Mouse (Mus musculus): ENCODE measurements around the gene Olfr1352.
"Not testable (repeated sequence)": the region's sequence is repeated elsewhere in the genome, so short reads cannot be mapped to it uniquely, and the experiment has no call there.

Gene Olfr1352

DNA sequence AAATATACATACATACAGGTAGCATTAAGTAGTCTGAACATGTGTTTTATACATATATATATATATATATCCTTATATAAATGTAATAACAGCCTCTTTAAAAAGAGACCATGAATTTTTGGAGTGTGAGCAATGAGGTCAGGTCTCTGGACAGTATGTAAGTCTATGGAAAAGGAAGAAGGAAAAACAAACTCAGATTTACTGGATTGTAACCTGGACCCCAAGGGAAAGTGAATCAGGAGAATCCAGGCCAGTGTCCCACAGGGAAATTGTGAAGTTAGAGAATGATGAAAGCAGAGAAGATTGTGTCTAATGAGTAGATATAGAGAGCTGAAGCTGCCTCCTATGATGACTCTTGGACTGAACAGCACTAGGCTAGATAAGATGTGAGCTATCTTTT is at the start of gene Olfr1352:
TSS of gene Olfr1352 (plus strand) at position 301 of the 400 bp plus-strand sequence.
- no peak for DNase-seq (ENCODE audit: low spot score)

DNA sequence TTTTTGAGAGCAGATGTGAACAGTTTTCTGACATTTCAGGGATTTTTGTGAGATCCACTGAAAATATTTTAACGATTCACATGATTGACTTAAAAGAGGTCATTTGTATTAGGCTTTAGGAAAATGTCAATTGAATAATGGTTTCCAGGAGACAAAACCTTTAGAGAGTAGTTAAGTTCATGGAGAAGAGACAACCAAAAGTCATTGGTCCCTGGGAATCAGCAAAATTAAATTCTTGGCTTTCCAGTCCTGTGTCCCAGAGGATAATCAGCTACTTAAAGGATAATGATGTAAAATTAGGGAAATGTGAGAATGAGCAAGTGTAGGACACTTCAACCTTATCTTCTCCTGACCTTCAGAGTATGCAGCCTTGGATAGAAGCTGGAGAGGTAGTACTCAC is 30.5 kb upstream of the Olfr1352 start, which contains the start of gene Olfr8:
TSS of gene Olfr8 (plus strand) at position 301 of the 400 bp plus-strand sequence.
- DNase-seq (ENCODE audit: low spot score), result not testable (repeated sequence)

DNA sequence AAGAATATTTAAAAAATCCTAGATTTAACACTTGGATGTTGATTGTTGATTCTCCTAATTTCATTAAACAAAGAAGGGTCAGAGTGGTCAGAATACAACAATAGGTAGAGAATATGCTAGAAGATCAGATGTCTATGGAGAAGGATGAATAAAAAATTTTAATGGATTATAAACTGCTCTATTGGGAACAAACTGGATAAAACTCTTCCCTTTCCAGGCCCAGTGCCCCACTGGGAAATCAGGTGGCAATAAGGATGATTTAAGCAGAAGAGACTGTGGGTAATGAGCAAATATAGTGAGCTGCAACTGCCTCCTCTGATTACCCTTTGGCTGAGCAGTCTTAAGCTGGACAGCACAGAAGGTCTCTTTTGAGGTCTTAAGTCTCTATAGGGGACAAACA is 17.8 kb upstream of the Olfr1352 start, which contains the start of gene Olfr1353:
TSS of gene Olfr1353 (plus strand) at position 301 of the 400 bp plus-strand sequence.
- DNase-seq (ENCODE audit: low spot score), result not testable (repeated sequence)

DNA sequence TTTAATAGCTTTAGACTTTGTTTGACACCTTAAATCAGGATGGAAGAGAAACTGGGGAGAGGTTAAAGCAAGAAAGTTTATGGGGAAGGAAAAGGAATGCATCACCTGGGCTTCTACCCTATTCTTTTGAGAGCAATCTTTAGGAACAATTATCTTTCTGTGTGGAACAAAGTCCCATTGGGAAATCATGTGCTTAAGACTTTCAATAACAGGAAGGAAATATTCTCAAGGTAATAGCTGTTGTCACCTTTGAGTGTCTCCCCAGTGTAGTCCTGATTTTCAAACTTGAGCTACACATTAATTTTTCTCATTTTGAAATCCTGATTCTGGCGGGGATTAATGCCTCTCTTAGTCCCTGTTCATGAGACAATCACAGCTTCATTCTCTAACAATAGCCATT is 31.3 kb downstream of the Olfr1352 start, which contains the start of gene Olfr1351:
TSS of gene Olfr1351 (plus strand) at position 301 of the 400 bp plus-strand sequence.
- no peak for DNase-seq (ENCODE audit: low spot score)

DNA sequence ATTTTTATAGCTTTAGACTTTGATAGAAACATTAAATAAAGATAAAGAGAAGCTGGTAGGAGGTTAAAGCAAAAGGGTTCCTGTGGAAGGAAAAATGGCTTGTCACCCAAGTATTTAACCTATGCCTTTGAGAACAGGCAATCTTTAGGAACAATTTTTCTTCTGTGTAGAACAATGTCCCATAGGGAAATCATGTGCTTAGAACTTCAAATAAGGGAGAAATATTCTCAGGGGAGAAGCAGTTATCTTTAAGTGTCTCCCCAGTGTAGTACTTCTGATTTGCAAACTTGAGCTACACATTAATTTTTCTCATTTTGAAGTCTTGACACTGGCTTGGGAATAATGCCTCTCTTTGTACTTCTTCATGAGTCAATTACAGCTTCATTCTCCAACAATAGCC is 47.6 kb downstream of the Olfr1352 start, which contains the start of gene Olfr57:
TSS of gene Olfr57 (plus strand) at position 301 of the 400 bp plus-strand sequence.
- DNase-seq (ENCODE audit: low spot score), result no peak

Data from testis, postnatal 14 days (tissue).